Mouse (Mus musculus) midbrain, postnatal 0 days (tissue): Measurements from ENCODE around the gene Mlh1. TPM values are rescaled to one million over a fixed set of nuclear protein-coding genes. Genes with fewer than 3 reads are reported as not detected.

Experiments used
- ATAC-seq: fragments of 200-750 bp; cut with Nextera tagmentation; 2 replicates; pipeline ENCODE4 v1.8.0; 2017; ENCODE audit warnings: moderate number of reproducible peaks, mild to moderate bottlenecking, moderate TSS enrichment, moderate library complexity; ENCODE audit not compliant: low FRiP score
- DNase-seq: peaks from one replicate; pipeline ENCODE4 v3.0.0-alpha.2; 2015; ENCODE audit warnings: low spot score
- H3K27ac ChIP-seq: fragments of 300-500 bp; sonication (generic); 2 replicates; pipeline ENCODE4 v1.5.1; 2014; ENCODE audit warnings: low read depth, mild to moderate bottlenecking, low read length, mixed read lengths
- H3K27me3 ChIP-seq: fragments of 300-500 bp; sonication (generic); 2 replicates; pipeline ENCODE4 v1.6.1; 2014; ENCODE audit warnings: low read length, control low read depth, mixed read lengths; ENCODE audit not compliant: insufficient read depth
- H3K36me3 ChIP-seq: fragments of 300-500 bp; sonication (generic); 2 replicates; pipeline ENCODE4 v1.6.1; 2014; ENCODE audit warnings: low read length, control low read depth, mixed read lengths; ENCODE audit not compliant: insufficient read depth
- H3K4me1 ChIP-seq: fragments of 300-500 bp; sonication (generic); 2 replicates; pipeline ENCODE4 v1.6.1; 2014; ENCODE audit warnings: mild to moderate bottlenecking, control low read depth, antibody characterized with exemption, low read length, mixed read lengths; ENCODE audit not compliant: insufficient read depth
- H3K4me2 ChIP-seq: fragments of 300-500 bp; sonication (generic); 2 replicates; pipeline ENCODE4 v1.6.1; 2014; ENCODE audit warnings: low read depth, mild to moderate bottlenecking, low read length, mixed read lengths; ENCODE audit not compliant: poor library complexity, severe bottlenecking
- H3K4me3 ChIP-seq: fragments of 300-500 bp; sonication (generic); 2 replicates; pipeline ENCODE4 v1.5.1; 2014; ENCODE audit warnings: low read depth, mild to moderate bottlenecking, low read length, moderate library complexity
- H3K9ac ChIP-seq: fragments of 300-500 bp; sonication (generic); replicated peaks from 2 replicates; pipeline ENCODE4 v1.6.1; 2014; ENCODE audit warnings: mild to moderate bottlenecking, low read length, moderate library complexity, mixed read lengths; ENCODE audit not compliant: poor library complexity, severe bottlenecking
- H3K9me3 ChIP-seq: fragments of 300-500 bp; sonication (generic); 2 replicates; pipeline ENCODE4 v1.6.1; 2016; ENCODE audit warnings: low read length, control low read depth
- CTCF ChIP-seq: IDR thresholded peaks from 2 replicates; pipeline ENCODE4 v1.5.1; 2016; ENCODE audit warnings: antibody characterized with exemption, mild to moderate bottlenecking
- WGBS: fragments of 180-500 bp; shearing (Covaris S2); extraction: QIAGEN DNeasy Blood & Tissue Kit; methylation state at CpG from one replicate; pipeline ENCODE4 v1.1.7; 2014; 5-methylcytosine and 5-hydroxymethylcytosine counted together
- polyA plus RNA-seq: library from polyadenylated mRNA; unstranded; fragments of >200 nt; fragmentation: Nextera tagmentation; extraction: Ambion mirVana; gene quantifications from 2 replicates; pipeline ENCODE4 v1.2.1, GENCODE M21; 2015
- total RNA-seq: library from RNA; depleted of rRNA; stranded (reverse); fragments of >200 nt; gene quantifications from 2 replicates; pipeline ENCODE4 v1.2.3, GENCODE M21; 2014

Mlh1 gene
- total and polyA plus RNA-seq, 2 experiments from 2014 or later, result 12.6 to 20.4 TPM

DNA sequence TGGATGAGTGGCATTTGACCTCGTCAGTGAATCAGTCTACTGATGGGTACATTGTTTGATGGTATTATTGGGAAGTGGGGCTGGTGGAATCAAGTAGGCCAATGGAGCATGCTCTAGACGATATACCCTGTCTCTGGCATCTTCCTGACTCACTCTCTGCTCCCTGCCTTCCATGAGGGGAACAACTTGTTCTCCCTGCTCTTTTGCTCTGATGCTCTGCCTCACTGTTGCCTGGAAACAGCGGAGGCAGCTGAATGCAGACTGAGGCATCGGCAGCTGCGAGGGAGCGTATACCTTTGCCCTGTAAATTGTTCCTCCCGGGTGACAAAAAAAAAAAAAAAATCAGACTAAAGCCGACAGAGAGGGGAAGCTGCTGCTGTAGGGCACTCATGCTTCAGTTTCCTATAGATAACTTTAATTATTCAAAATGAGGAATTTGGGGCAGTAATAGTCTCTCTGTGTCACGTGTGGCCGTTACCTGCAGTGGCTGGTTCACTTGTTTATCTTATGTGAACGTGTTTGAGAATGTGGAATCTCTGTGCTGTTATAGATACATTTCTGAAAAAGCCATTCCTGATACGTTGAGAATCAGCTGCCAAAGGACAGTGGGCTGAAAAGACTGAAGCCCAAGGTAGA lies 30.7 kb upstream of the Mlh1 start:
- Histone ChIP-seq H3K4me3 (no peak overlapping the region), H3K9me3 (no peaks in the 10 kb centered on the region), H3K27me3 (no peaks in the 10 kb centered on the region), H3K4me2 (no peak overlapping the region), H3K4me1 (no peaks in the 10 kb centered on the region; the same call in 1 of the 2 replicates), H3K27ac (no peak overlapping the region), H3K36me3 (no peaks in the 10 kb centered on the region), H3K9ac (no peak overlapping the region)
- WGBS, result 37% methylated on average over 12 of the region's 12 CpGs
- no peak for TF ChIP-seq CTCF
- DNase-seq (no peak), ATAC-seq (no peak)

- Histone ChIP-seq H3K27me3 (no peaks in the 10 kb centered on the region), H3K9ac (no peak overlapping the region), H3K27ac (no peak overlapping the region), H3K4me1 (no peaks in the 10 kb centered on the region; the same call in 1 of the 2 replicates), H3K36me3 (no peaks in the 10 kb centered on the region), H3K4me2 (no peak overlapping the region), H3K4me3 (no peak overlapping the region), H3K9me3 (no peaks in the 10 kb centered on the region)
- WGBS, result 64% methylated on average over 2 of the region's 2 CpGs
- ATAC-seq, result no peak
- TF ChIP-seq CTCF, result no peak
- DNase-seq, result no peak
These were observed 27.0 kb upstream of the Mlh1 start for GRCm38 (mm10) chr9:111298606-111299005.

GRCm38 (mm10) chr9:111296433-111296832 lies 24.8 kb upstream of the Mlh1 start:
- H3K9me3 ChIP-seq, result no peaks in the 10 kb centered on the region
- H3K4me2 ChIP-seq, result no peak overlapping the region
- H3K9ac ChIP-seq, result no peak overlapping the region
- no peak for TF ChIP-seq CTCF
- H3K4me3 ChIP-seq, result no peak overlapping the region
- DNase-seq (no peak), ATAC-seq (no peak)
- no peaks in the 10 kb centered on the region for H3K27me3 ChIP-seq
- H3K27ac ChIP-seq, result no peak overlapping the region
- H3K4me1 ChIP-seq, result no peaks in the 10 kb centered on the region
- no peaks in the 10 kb centered on the region for H3K36me3 ChIP-seq
- WGBS, result 77% methylated on average over 7 of the region's 7 CpGs

DNA sequence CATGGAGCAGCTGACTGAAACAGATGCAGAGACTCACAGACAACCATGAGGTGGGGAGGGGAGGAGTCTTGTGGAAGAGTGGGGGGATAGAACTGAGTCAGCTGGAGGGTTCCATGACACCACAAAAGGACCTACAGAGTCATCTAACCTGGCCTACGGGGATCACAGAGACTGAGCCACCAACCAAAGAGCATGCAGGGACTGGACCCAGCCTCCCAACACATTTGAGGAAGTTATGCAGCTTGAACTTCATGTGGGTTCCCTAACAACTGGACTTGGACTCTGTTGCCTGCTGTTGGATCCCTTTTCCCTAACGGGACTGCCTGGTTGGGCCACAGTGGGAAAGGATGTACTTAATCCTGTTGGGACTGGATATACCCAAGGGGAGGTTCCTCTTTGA lies 23.7 kb upstream of the Mlh1 start:
- ATAC-seq (no peak), DNase-seq (no peak)
- H3K4me1 ChIP-seq, result no peaks in the 10 kb centered on the region; the same call in 1 of the 2 replicates
- H3K9me3 ChIP-seq, result no peaks in the 10 kb centered on the region
- no peak overlapping the region for H3K9ac ChIP-seq
- H3K27me3 ChIP-seq, result no peaks in the 10 kb centered on the region
- no peak for TF ChIP-seq CTCF
- H3K27ac ChIP-seq, result no peak overlapping the region
- no peak overlapping the region for H3K4me2 ChIP-seq
- 82% methylated on average over 2 of the region's 2 CpGs for WGBS
- no peak overlapping the region for H3K4me3 ChIP-seq
- H3K36me3 ChIP-seq, result no peaks in the 10 kb centered on the region

DNA sequence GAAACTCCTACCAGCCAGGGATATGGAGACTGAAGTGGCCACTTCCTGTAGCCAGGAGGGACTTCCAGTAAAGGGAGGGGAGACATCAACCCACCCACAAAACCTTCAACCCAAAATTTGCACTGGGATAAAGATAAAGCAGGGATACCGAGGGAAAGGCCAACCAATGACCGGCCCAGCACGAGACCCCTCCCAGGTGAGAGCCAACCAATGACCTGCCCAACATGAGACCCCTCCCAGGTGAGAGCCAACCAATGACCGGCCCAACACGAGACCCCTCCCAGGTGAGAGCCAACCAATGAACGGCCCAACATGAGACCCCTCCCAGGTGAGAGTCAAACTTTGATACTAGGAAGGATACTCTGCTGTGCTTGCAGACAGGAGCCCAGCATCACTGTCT lies 23.3 kb upstream of the Mlh1 start:
- Histone ChIP-seq H3K9ac (no peak overlapping the region), H3K4me2 (no peak overlapping the region), H3K9me3 (no peaks in the 10 kb centered on the region), H3K4me1 (peaks cover 3% of the 10 kb centered on the region; the same call in 1 of the 2 replicates), H3K27ac (no peak overlapping the region), H3K27me3 (no peaks in the 10 kb centered on the region), H3K4me3 (no peak overlapping the region), H3K36me3 (no peaks in the 10 kb centered on the region)
- no peak for ATAC-seq
- 96% methylated on average over 6 of the region's 6 CpGs for WGBS
- TF ChIP-seq CTCF, result no peak
- DNase-seq, result no peak

GRCm38 (mm10) chr9:111293234-111293633 lies 21.6 kb upstream of the Mlh1 start:
- Histone ChIP-seq H3K9me3 (no peaks in the 10 kb centered on the region), H3K36me3 (no peaks in the 10 kb centered on the region), H3K4me3 (no peak overlapping the region), H3K27me3 (no peaks in the 10 kb centered on the region), H3K9ac (no peak overlapping the region), H3K27ac (no peak overlapping the region), H3K4me1 (peaks cover 3% of the 10 kb centered on the region; the same call in 1 of the 2 replicates), H3K4me2 (no peak overlapping the region)
- ATAC-seq (no peak), DNase-seq (no peak)
- WGBS, result 80% methylated on average over 4 of the region's 4 CpGs
- TF ChIP-seq CTCF, result no peak
